Mouse (Mus musculus) midbrain, embryonic 15.5 days (tissue): ENCODE results near the gene Nadk2. TPM values are rescaled to one million over a fixed set of nuclear protein-coding genes. Genes with fewer than 3 reads are reported as not detected.
A peak's percentile ranks its signal among the peaks of the same experiment; 100 is the strongest.

ENCODE experiments used
- ATAC-seq: fragments of 200-750 bp; cut with Nextera tagmentation; replicated peaks from 2 replicates; pipeline ENCODE4 v1.8.0; 2017; ENCODE audit warnings: moderate TSS enrichment
- H3K27ac ChIP-seq: fragments of 300-500 bp; sonication (generic); 2 replicates; pipeline ENCODE4 v1.5.1; 2015; ENCODE audit warnings: mild to moderate bottlenecking, inconsistent platforms
- H3K27me3 ChIP-seq: fragments of 300-500 bp; sonication (generic); replicated peaks from 2 replicates; pipeline ENCODE4 v1.6.1; 2015; ENCODE audit warnings: inconsistent platforms
- H3K36me3 ChIP-seq: fragments of 300-500 bp; sonication (generic); replicated peaks from 2 replicates; pipeline ENCODE4 v1.6.1; 2015; ENCODE audit warnings: inconsistent platforms
- H3K4me1 ChIP-seq: fragments of 300-500 bp; sonication (generic); 2 replicates; pipeline ENCODE4 v1.6.1; 2015; ENCODE audit warnings: inconsistent platforms
- H3K4me2 ChIP-seq: fragments of 300-500 bp; sonication (generic); 2 replicates; pipeline ENCODE4 v1.6.1; 2015; ENCODE audit warnings: inconsistent platforms, mild to moderate bottlenecking, moderate library complexity
- H3K4me3 ChIP-seq: fragments of 300-500 bp; sonication (generic); 2 replicates; pipeline ENCODE4 v1.5.1; 2015; ENCODE audit warnings: mild to moderate bottlenecking, inconsistent platforms
- H3K9ac ChIP-seq: fragments of 300-500 bp; sonication (generic); 2 replicates; pipeline ENCODE4 v1.6.1; 2015; ENCODE audit warnings: mild to moderate bottlenecking, inconsistent platforms
- H3K9me3 ChIP-seq: fragments of 300-500 bp; sonication (generic); 2 replicates; pipeline ENCODE4 v1.6.1; 2016; ENCODE audit warnings: inconsistent platforms
- WGBS: fragments of 180-500 bp; shearing (Covaris S2); methylation state at CpG from one replicate; pipeline ENCODE4 v1.1.7; 2015; ENCODE audit warnings: mixed read lengths; 5-methylcytosine and 5-hydroxymethylcytosine counted together
- polyA plus RNA-seq: library from polyadenylated mRNA; unstranded; fragments of >200 nt; fragmentation: Nextera tagmentation; extraction: Ambion mirVana; gene quantifications from 2 replicates; pipeline ENCODE4 v1.2.1, GENCODE M21; 2015

Nadk2 gene
- polyA plus RNA-seq, 1 experiment from 2014 or later = 25.8 TPM

DNA sequence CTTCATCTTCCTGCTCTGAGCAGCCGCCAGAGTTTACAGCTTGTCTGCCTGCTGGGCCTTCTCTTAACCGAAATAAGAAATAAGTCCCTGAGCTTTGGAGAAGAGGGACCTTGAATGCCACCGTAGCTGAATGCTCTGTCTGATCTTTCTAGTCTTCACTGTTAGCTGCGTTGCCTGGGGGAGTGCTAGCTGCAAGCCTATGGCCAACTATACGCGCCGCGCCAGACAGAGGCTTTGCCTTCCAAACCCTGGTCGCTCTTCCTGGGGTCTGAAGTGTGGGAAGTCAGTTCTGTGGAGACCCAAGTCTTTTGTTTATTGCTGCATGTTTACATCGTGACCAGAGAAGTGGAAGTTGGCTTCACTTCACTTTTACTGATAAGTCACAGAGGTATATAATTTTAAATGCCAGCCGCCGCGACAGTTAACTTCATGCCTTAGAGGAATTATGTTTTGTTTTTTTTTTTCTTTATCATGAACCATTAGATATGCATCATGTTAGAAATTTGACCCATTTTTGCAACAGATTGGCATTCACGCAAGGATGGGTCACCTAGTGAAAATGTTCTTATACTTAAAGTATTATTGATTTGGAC lies 4.6 kb downstream of the Nadk2 start:
- no peak overlapping the region for H3K4me3 ChIP-seq
- no peak for ATAC-seq
- no peak overlapping the region for H3K9ac ChIP-seq
- no peaks in the 10 kb centered on the region for H3K9me3 ChIP-seq
- no peaks in the 10 kb centered on the region for H3K36me3 ChIP-seq
- no peak overlapping the region for H3K27ac ChIP-seq
- WGBS = 74% methylated on average over 14 of the region's 14 CpGs
- no peaks in the 10 kb centered on the region for H3K27me3 ChIP-seq
- no peak overlapping the region for H3K4me2 ChIP-seq
- peaks cover 27% of the 10 kb centered on the region; the same call in 1 of the 2 replicates for H3K4me1 ChIP-seq

- Histone ChIP-seq H3K27ac (no peak overlapping the region), H3K36me3 (no peaks in the 10 kb centered on the region), H3K4me1 (peaks cover 10% of the 10 kb centered on the region; the same call in 1 of the 2 replicates), H3K4me3 (no peak overlapping the region), H3K4me2 (no peak overlapping the region), H3K27me3 (no peaks in the 10 kb centered on the region), H3K9me3 (no peaks in the 10 kb centered on the region), H3K9ac (no peak overlapping the region)
- ATAC-seq = no peak
- WGBS = 74% methylated on average over 12 of the region's 12 CpGs
Measured at GRCm38 (mm10) chr15:9078481-9079300, 7.6 kb downstream of the Nadk2 start.

DNA sequence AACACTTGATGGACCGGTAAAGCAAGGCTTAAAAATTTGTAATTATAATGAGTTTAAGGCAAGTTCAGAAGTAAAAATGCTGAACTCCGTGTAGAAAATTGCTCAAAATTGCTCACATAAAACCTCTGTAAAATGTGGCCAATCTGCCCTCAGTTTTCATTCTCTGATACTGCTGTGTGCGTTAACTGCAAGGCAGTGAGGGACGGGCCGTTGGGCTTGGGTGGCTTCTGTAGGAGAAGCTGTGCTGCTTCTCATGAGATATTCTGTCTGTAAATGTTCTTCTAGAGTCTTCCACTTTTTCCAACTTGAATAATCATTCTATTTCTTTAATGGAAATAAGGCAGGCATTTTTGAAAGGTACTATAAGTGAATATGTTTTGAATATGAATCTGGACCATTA lies 8.6 kb downstream of the Nadk2 start:
- Histone ChIP-seq H3K36me3 (no peaks in the 10 kb centered on the region), H3K4me1 (peaks cover 7% of the 10 kb centered on the region; the same call in 1 of the 2 replicates), H3K4me2 (no peak overlapping the region), H3K9me3 (no peaks in the 10 kb centered on the region), H3K27me3 (no peaks in the 10 kb centered on the region), H3K9ac (no peak overlapping the region), H3K27ac (no peak overlapping the region), H3K4me3 (no peak overlapping the region)
- 48% methylated on average over 5 of the region's 5 CpGs for WGBS
- ATAC-seq = no peak

DNA sequence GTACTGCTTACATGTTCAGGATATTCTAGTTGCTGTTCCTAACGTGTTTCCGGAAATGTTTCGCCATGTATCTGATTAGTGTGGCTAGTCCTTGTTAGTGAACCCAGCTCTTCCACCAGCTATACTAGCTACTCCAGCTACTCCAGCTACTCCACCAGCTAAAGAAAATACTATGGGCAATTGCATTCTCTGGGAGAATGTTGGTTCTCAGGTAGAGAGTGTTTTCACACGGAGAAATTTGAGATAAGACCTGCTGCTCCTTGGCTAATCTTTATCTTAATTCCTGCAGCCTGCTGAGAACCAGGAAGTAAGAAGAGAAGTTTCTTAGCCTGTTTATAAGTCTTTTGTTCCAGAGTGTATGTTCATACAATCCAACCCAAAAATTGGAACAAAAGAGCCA lies 9.1 kb downstream of the Nadk2 start:
- H3K27ac ChIP-seq = no peak overlapping the region
- H3K4me3 ChIP-seq = no peak overlapping the region
- H3K4me1 ChIP-seq = peaks cover 5% of the 10 kb centered on the region; the same call in 1 of the 2 replicates
- no peak overlapping the region for H3K9ac ChIP-seq
- H3K36me3 ChIP-seq = no peaks in the 10 kb centered on the region
- H3K27me3 ChIP-seq = no peaks in the 10 kb centered on the region
- no peaks in the 10 kb centered on the region for H3K9me3 ChIP-seq
- no peak for ATAC-seq
- no peak overlapping the region for H3K4me2 ChIP-seq
- 64% methylated on average over 4 of the region's 4 CpGs for WGBS

- Histone ChIP-seq H3K27me3 (no peaks in the 10 kb centered on the region), H3K4me2 (no peak overlapping the region), H3K4me1 (no peaks in the 10 kb centered on the region), H3K36me3 (no peaks in the 10 kb centered on the region), H3K9ac (no peak overlapping the region), H3K4me3 (no peak overlapping the region), H3K9me3 (no peaks in the 10 kb centered on the region), H3K27ac (no peak overlapping the region)
- ATAC-seq = no peak; the same call in 1 of the 2 replicates
- WGBS = 81% methylated on average over 3 of the region's 3 CpGs
Measured at GRCm38 (mm10) chr15:9081294-9081693, 10.2 kb downstream of the Nadk2 start.

- H3K9ac ChIP-seq = no peak overlapping the region
- no peaks in the 10 kb centered on the region for H3K27me3 ChIP-seq
- H3K27ac ChIP-seq = no peak overlapping the region
- 91% methylated on average over 9 of the region's 9 CpGs for WGBS
- no peaks in the 10 kb centered on the region for H3K4me1 ChIP-seq
- no peak for ATAC-seq
- no peaks in the 10 kb centered on the region for H3K36me3 ChIP-seq
- no peak overlapping the region for H3K4me3 ChIP-seq
- no peaks in the 10 kb centered on the region for H3K9me3 ChIP-seq
- no peak overlapping the region for H3K4me2 ChIP-seq
Measured at GRCm38 (mm10) chr15:9082753-9083152, 11.7 kb downstream of the Nadk2 start.

DNA sequence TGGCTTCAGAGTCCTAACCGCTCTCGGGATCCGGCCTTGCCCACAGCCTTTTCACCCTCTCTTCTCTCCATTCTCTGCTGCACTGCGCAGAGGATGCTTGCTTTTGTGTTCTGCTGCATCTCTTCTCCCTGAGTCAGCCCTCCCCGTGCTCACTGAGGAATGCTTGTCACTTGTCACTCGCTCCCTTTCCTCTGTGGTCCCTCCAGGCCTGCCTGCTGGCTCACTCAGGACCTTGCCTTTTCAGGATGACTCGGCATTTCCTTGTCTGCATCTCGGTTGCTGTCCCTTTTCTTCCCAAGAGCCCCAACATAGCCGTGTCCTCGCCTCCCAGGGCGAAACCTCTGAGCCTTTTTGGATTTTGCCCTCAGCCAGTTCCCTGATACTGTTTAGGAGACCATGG lies 15.8 kb downstream of the Nadk2 start:
- H3K27ac ChIP-seq = no peak overlapping the region
- H3K9ac ChIP-seq = no peak overlapping the region
- H3K27me3 ChIP-seq = no peaks in the 10 kb centered on the region
- 0 out of 2 replicates have a peak, but pooled peaks have one; percentile 18 for ATAC-seq
- no peak overlapping the region for H3K4me3 ChIP-seq
- H3K4me2 ChIP-seq = no peak overlapping the region
- no peaks in the 10 kb centered on the region for H3K36me3 ChIP-seq
- WGBS = 57% methylated on average over 11 of the region's 11 CpGs
- no peaks in the 10 kb centered on the region for H3K9me3 ChIP-seq
- no peaks in the 10 kb centered on the region for H3K4me1 ChIP-seq

GRCm38 (mm10) chr15:9087421-9087820 lies 16.4 kb downstream of the Nadk2 start:
- Histone ChIP-seq H3K4me3 (no peak overlapping the region), H3K9ac (no peak overlapping the region), H3K4me2 (no peak overlapping the region), H3K36me3 (no peaks in the 10 kb centered on the region), H3K9me3 (no peaks in the 10 kb centered on the region), H3K27me3 (no peaks in the 10 kb centered on the region), H3K27ac (no peak overlapping the region), H3K4me1 (no peaks in the 10 kb centered on the region)
- WGBS = 67% methylated on average over 5 of the region's 5 CpGs
- ATAC-seq = no peak

DNA sequence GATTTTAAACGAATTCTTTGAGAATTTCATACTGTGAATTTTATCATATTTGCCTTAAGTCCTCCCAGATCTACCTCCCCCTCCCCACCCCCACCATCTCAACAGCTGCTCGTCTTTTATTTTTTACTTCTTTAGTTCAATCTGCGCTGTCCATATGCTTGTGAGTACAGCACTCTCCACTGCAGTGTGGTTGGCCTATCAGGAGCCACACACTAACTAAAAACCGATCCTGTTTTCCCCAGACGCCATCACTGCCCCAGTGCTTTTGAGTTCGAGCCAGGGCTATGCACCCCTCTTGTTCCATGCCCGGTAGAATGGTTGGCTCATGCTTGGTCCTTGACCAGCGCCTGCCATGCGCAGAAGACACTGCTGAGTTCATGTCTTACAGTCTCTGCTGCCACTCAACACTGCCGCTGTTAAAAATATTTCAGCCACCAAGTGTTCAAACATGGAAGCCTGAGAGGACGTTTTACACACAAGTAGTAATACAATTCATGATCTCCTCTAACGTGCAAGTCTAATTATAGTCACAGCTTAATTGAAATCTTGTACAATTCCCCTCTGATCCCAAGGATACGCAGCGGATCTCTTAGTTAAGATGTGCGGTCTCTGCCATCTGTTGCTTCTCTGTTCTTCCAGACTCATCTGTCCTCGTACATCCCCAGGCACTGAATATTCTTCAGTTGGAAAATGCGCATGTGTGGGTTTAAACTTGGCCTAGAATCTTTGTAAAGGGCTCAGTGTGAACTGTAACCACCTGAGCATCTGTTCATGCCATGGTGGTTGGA lies 17.0 kb downstream of the Nadk2 start:
- ATAC-seq = peak; percentile 64; the same call in 1 of the 2 replicates
- no peak overlapping the region for H3K27ac ChIP-seq
- no peak overlapping the region for H3K4me3 ChIP-seq
- no peaks in the 10 kb centered on the region for H3K27me3 ChIP-seq
- no peak overlapping the region for H3K9ac ChIP-seq
- WGBS = 87% methylated on average over 17 of the region's 17 CpGs
- H3K36me3 ChIP-seq = no peaks in the 10 kb centered on the region
- no peaks in the 10 kb centered on the region for H3K4me1 ChIP-seq
- H3K9me3 ChIP-seq = no peaks in the 10 kb centered on the region
- no peak overlapping the region for H3K4me2 ChIP-seq

- Histone ChIP-seq H3K4me1 (no peaks in the 10 kb centered on the region), H3K9ac (no peak overlapping the region), H3K27ac (no peak overlapping the region), H3K4me3 (no peak overlapping the region), H3K36me3 (0 out of 2 replicates have a peak, but pooled peaks cover 5% of the 10 kb centered on the region), H3K27me3 (no peaks in the 10 kb centered on the region), H3K4me2 (no peak overlapping the region), H3K9me3 (no peaks in the 10 kb centered on the region)
- 72% methylated on average over 8 of the region's 8 CpGs for WGBS
- ATAC-seq = no peak
Measured at GRCm38 (mm10) chr15:9088683-9089072, 17.6 kb downstream of the Nadk2 start.

- no peak for ATAC-seq
- H3K4me2 ChIP-seq = no peak overlapping the region
- H3K27me3 ChIP-seq = no peaks in the 10 kb centered on the region
- 0 out of 2 replicates have a peak, but pooled peaks cover 6% of the 10 kb centered on the region for H3K36me3 ChIP-seq
- H3K4me3 ChIP-seq = no peak overlapping the region
- no peak overlapping the region for H3K27ac ChIP-seq
- H3K9ac ChIP-seq = no peak overlapping the region
- H3K4me1 ChIP-seq = peaks cover under 1% of the 10 kb centered on the region; the same call in 1 of the 2 replicates
- 9% methylated on average over 2 of the region's 2 CpGs for WGBS
- H3K9me3 ChIP-seq = no peaks in the 10 kb centered on the region
Measured at GRCm38 (mm10) chr15:9089136-9089720, 18.2 kb downstream of the Nadk2 start.

DNA sequence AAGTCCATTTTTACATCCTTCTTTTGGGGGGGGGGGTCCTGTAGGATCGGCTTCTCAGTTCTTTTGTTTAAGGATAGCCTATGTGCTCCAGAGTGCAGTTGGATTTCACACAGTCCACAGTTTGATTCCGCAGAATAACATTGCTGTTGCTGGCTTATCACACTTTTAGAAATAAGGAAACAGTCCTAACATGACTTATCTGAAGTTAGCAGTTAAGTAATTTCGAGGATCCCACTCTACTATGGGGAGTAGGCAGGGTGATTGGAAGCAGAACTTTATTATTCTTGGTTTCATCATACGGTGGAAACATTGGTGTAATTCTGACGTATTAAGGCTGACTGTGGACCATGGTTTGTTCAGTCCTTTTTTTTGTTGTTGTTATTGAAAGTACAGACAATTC lies 19.6 kb downstream of the Nadk2 start:
- peaks cover 4% of the 10 kb centered on the region; the same call in 1 of the 2 replicates for H3K4me1 ChIP-seq
- H3K9ac ChIP-seq = no peak overlapping the region
- ATAC-seq = no peak
- no peaks in the 10 kb centered on the region for H3K9me3 ChIP-seq
- H3K4me3 ChIP-seq = no peak overlapping the region
- 0 out of 2 replicates have a peak, but pooled peaks cover 6% of the 10 kb centered on the region for H3K36me3 ChIP-seq
- 95% methylated on average over 5 of the region's 5 CpGs for WGBS
- no peaks in the 10 kb centered on the region for H3K27me3 ChIP-seq
- no peak overlapping the region for H3K4me2 ChIP-seq
- no peak overlapping the region for H3K27ac ChIP-seq
